In the genomic region with DNA sequence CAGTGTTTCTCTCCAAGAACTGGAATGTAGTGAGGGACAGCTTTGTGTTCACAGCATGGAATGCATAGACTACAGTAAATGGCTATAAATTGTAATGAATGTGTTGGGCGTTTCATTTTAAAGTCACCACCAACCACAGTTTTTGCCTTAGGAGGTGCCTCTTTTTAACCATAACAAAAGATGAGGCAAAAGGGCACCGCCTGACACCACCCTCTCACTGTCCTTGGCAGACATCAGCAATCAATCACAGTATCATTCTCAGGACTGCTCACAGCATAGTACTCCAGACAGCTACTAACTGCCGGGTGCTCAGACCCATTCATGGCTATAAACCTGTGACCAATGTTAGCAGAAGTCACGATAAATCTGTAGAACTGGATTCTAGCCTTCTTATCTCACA, we compare ENCODE assay signal across 34 mouse cellular contexts. TPM values are rescaled to one million over a fixed set of nuclear protein-coding genes. Genes with fewer than 3 reads are reported as not detected.
DNase-seq lines count a peak whose midpoint lies in the region; ATAC-seq and TF ChIP-seq lines count a peak whose summit lies in the region.
"Had no signal": no experiment of that assay in that cellular context is flagged by ENCODE, and none has a peak within 500 bp of the region (broad histone marks: within the 10 kb centered on the region; RNA-seq: fewer than 3 reads in every experiment).

No protein-coding gene starts in this region.

- no peaks in the 10 kb centered on the region for H3K9me3 ChIP-seq in ES-E14 (ENCODE audit: control insufficient read depth, insufficient read depth, low read depth, low read length)
- H3K9me3 ChIP-seq in intestine, embryonic 16.5 days (ENCODE audit: control insufficient read depth, low read length): no peaks in the 10 kb centered on the region
- H3K9me3 ChIP-seq: embryonic facial prominence, embryonic 10.5 days; embryonic facial prominence, embryonic 13.5 days; forebrain, embryonic 12.5 days; heart, embryonic 15.5 days; hindbrain, embryonic 10.5 days; hindbrain, embryonic 13.5 days had no signal

- WGBS in intestine, embryonic 16.5 days: 38% methylated on average over 4 of the region's 4 CpGs

- no peak for DNase-seq in layer of hippocampus, adult 2 months (ENCODE audit: low spot score in 2 of 2)
- DNase-seq in layer of hippocampus, postnatal 36 days: no peak
- DNase-seq in ES-E14 (ENCODE audit: low read depth, low spot score) (peak; percentile 46), ZHBTc4 (ENCODE audit: low read depth, low spot score) (peak; percentile 83)
- DNase-seq in layer of hippocampus, adult 9-11 months: no peak
- DNase-seq in cerebellum, postnatal 14 days: no peak
- DNase-seq in neural tube, embryonic 10.5 days (ENCODE audit: extremely low spot score, low spot score): no peak
- DNase-seq: adrenal gland, postnatal 10 days; adrenal gland, postnatal 36 days; B cell, adult 2 months; cerebellum, adult 18-20 months; cerebellum, adult 9-11 months; cerebellum, postnatal 36 days; embryo, embryonic 11 days; gastrocnemius, postnatal 10 days; gastrocnemius, postnatal 36 days; heart, adult 2 months; heart, postnatal 10 days; heart, postnatal 36 days; kidney, adult 11 months; kidney, adult 8-10 months had no signal

- no peak overlapping the region for H3K4me2 ChIP-seq in intestine, embryonic 16.5 days (ENCODE audit: low read depth, low read length)
- H3K4me2 ChIP-seq: embryonic facial prominence, embryonic 13.5 days; forebrain, embryonic 12.5 days; heart, embryonic 11.5 days; heart, embryonic 15.5 days; hindbrain, embryonic 13.5 days had no signal

- ATAC-seq in intestine, embryonic 16.5 days: peak; percentile 10; the same call in 1 of the 2 replicates
- ATAC-seq: activated CD4-positive, CD25-positive, alpha-beta regulatory T cell, adult 4 months; forebrain, embryonic 16.5 days; hindbrain, embryonic 16.5 days had no signal

- no peak overlapping the region for H3K9ac ChIP-seq in ES-E14 (ENCODE audit: insufficient read depth, low read depth, low read length, poor library complexity, severe bottlenecking)
- H3K9ac ChIP-seq in intestine, embryonic 16.5 days (ENCODE audit: low read depth, low read length): no peak overlapping the region
- H3K9ac ChIP-seq: embryonic facial prominence, embryonic 13.5 days; forebrain, embryonic 12.5 days; heart, embryonic 15.5 days; hindbrain, embryonic 13.5 days had no signal

- no peak for TF ChIP-seq CTCF in layer of hippocampus, adult 2 months (conservative IDR thresholded peaks at IDR 0.05)

- H3K27me3 ChIP-seq in intestine, embryonic 16.5 days (replicated peaks; ENCODE audit: control insufficient read depth, insufficient read depth, low read length): no peaks in the 10 kb centered on the region
- H3K27me3 ChIP-seq: embryonic facial prominence, embryonic 13.5 days; forebrain, embryonic 12.5 days; heart, embryonic 15.5 days had no signal

- no peak overlapping the region for H3K4me3 ChIP-seq in layer of hippocampus, adult 2 months
- no peak overlapping the region for H3K4me3 ChIP-seq in ES-E14 (ENCODE audit: insufficient read depth in 1 of 2, low read depth in 1 of 2, low read length in 2 of 2, poor library complexity in 1 of 2, severe bottlenecking in 1 of 2)
- no peak overlapping the region for H3K4me3 ChIP-seq in intestine, embryonic 16.5 days (ENCODE audit: low read length)
- H3K4me3 ChIP-seq: embryonic facial prominence, embryonic 10.5 days; embryonic facial prominence, embryonic 13.5 days; erythroblast, embryonic 14.5 days; forebrain, embryonic 12.5 days; heart, adult 2 months; heart, embryonic 15.5 days; hindbrain, embryonic 10.5 days; hindbrain, embryonic 13.5 days had no signal

- H3K27ac ChIP-seq in layer of hippocampus, adult 2 months: peak overlapping the region; percentile 78
- H3K27ac ChIP-seq in ES-E14 (ENCODE audit: insufficient read depth, low read depth, low read length, poor library complexity, severe bottlenecking): no peak overlapping the region
- no peak overlapping the region for H3K27ac ChIP-seq in intestine, embryonic 16.5 days (ENCODE audit: low read length)
- H3K27ac ChIP-seq: embryonic facial prominence, embryonic 10.5 days; embryonic facial prominence, embryonic 13.5 days; forebrain, embryonic 12.5 days; heart, adult 2 months; heart, embryonic 15.5 days; hindbrain, embryonic 10.5 days; hindbrain, embryonic 13.5 days had no signal

- no peaks in the 10 kb centered on the region for H3K36me3 ChIP-seq in ES-E14 (ENCODE audit: control insufficient read depth, insufficient read depth, low read length, poor library complexity, severe bottlenecking)
- H3K36me3 ChIP-seq in intestine, embryonic 16.5 days (ENCODE audit: control insufficient read depth, insufficient read depth, low read length): no peaks in the 10 kb centered on the region
- H3K36me3 ChIP-seq: embryonic facial prominence, embryonic 10.5 days; embryonic facial prominence, embryonic 13.5 days; forebrain, embryonic 12.5 days; heart, embryonic 15.5 days; hindbrain, embryonic 10.5 days; hindbrain, embryonic 13.5 days had no signal

- H3K4me1 ChIP-seq in ES-E14 (ENCODE audit: control insufficient read depth in 2 of 2, insufficient read depth in 2 of 2, low read length in 2 of 2, poor library complexity in 1 of 2): peaks cover 2 to 13% of the 10 kb centered on the region in 2 experiments; a peak in 3 of 4 replicates
- 0 out of 2 replicates have a peak, but pooled peaks cover 2% of the 10 kb centered on the region for H3K4me1 ChIP-seq in intestine, embryonic 16.5 days (ENCODE audit: control insufficient read depth, insufficient read depth, low read length)
- H3K4me1 ChIP-seq: embryonic facial prominence, embryonic 13.5 days; forebrain, embryonic 12.5 days; heart, embryonic 15.5 days; hindbrain, embryonic 13.5 days had no signal

- in situ Hi-C loops in ES-E14 (cut with MboI; ENCODE audit: low sequenced_read_pairs in 2 of 2, unreplicated experiment in 2 of 2): no loop called here

TF ChIP-seq in ES-E14, 5 proteins besides CTCF, POLR2A, EP300 and RAD21:
- TF ChIP-seq MAFK (IDR thresholded peaks at IDR 0.05; ENCODE audit: insufficient read depth, low read depth, low read length): no peak
- no peak for TF ChIP-seq HCFC1 (IDR thresholded peaks at IDR 0.05; ENCODE audit: borderline replicate concordance, insufficient read depth, low read length)
- TF ChIP-seq CHD2 (IDR thresholded peaks at IDR 0.05; ENCODE audit: low read depth, low read length): no peak
- no peak for TF ChIP-seq ZNF384 (IDR thresholded peaks at IDR 0.05; ENCODE audit: low read depth, low read length)
- no peak for TF ChIP-seq ZC3H11A (IDR thresholded peaks at IDR 0.05; ENCODE audit: borderline replicate concordance, low read depth, low read length)

RNA-seq across cellular contexts. Expression of gene 2010300C02Rik, which starts 48.6 kb away (rescaled TPM):
- total RNA-seq in layer of hippocampus, adult 2 months (2021): 100 to 1,000 TPM; 399 to 415 TPM
- 100 to 1,000 TPM; 362 to 390 TPM for total RNA-seq in layer of hippocampus, postnatal 36 days (2021)
- total RNA-seq in ES-E14 (2012; rRNA removed): 0.58 and 0.67 TPM in 2 replicates
- polyA plus RNA-seq in intestine, embryonic 16.5 days (2015; fragmentation: Nextera tagmentation; extraction: Ambion mirVana): 11.1 and 12.6 TPM in 2 replicates
- total RNA-seq: granulocyte monocyte progenitor cell, adult 5-6 weeks had no signal

Comparison
In these comparisons a context has a peak if more than half of its experiments do, and no peak if none do; other contexts are left out.
1. DNase-seq: peak in ES-E14 (single experiment) and ZHBTc4 (single experiment); none in layer of hippocampus, adult 2 months (0 of 2), layer of hippocampus, postnatal 36 days (0 of 2), layer of hippocampus, adult 9-11 months (single experiment), cerebellum, postnatal 14 days (0 of 2) and neural tube, embryonic 10.5 days (single experiment).
2. RNA of gene 2010300C02Rik, which starts 48.6 kb away (total RNA-seq): 399 to 415 TPM in layer of hippocampus, adult 2 months and 362 to 390 TPM in layer of hippocampus, postnatal 36 days; 0.58 to 0.67 TPM in ES-E14; every median in the first group is over 100 times any median in the second.